Mouse (Mus musculus) brown adipose tissue, adult 24 weeks (tissue): ENCODE results near the gene Hdac2. TPM values are rescaled to one million over a fixed set of nuclear protein-coding genes. Genes with fewer than 3 reads are reported as not detected.

Experiments used
- H3K27ac ChIP-seq: fragments of 200-500 bp; replicated peaks from 2 replicates; pipeline ENCODE4 v1.5.1; 2012; ENCODE audit warnings: low read depth, mild to moderate bottlenecking, low read length
- H3K4me1 ChIP-seq: fragments of 200-500 bp; 2 replicates; pipeline ENCODE4 v1.6.1; 2012; ENCODE audit warnings: low read length, mixed read lengths; ENCODE audit not compliant: control insufficient read depth, insufficient read depth, insufficient read length
- H3K4me3 ChIP-seq: fragments of 200-500 bp; 2 replicates; pipeline ENCODE4 v1.5.1; 2012; ENCODE audit warnings: low read depth, mild to moderate bottlenecking, low read length, moderate library complexity; ENCODE audit not compliant: insufficient read depth
- polyA plus RNA-seq: library from polyadenylated mRNA; stranded (reverse); fragments of >200 nt; gene quantifications from 2 replicates; pipeline ENCODE4 v1.2.4, GENCODE M21; 2012; ENCODE audit not compliant: missing spikeins, insufficient read depth, insufficient read length

Gene Hdac2
- polyA plus RNA-seq = 89.8 and 92.4 TPM in 2 replicates

DNA sequence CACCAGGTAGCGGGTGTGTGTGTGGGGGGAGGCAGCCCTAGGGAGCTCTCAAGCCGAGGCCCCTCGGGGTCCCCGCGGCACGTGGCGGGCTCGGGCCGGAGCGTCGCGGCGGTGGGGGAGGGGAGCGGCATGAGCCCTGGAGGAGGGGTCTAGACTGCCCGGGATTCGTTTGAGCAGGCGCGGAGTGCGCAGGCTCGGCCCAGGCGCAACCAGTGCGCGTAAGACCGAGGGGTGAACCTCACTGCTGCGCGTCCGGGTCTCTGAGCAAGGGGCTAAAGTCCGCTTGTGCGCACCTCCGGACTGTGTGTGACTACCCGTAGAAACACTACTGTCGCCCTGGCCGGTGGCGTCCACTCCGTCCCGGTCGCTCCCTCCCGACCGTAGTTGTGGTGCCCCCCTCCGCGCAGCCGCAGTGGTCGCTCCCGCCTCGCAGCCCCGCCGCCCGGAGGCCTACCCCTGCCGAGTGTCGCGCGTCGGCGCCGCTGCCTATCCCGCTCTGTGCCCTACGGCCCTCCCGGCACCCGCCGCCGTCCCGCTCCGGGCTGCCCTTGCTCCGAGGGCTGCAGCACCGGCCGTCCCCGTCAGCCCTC lies at the start of gene Hdac2:
Gene Hdac2, plus strand, starts transcription at position 459 of the 590 bp plus-strand sequence.
- Histone ChIP-seq H3K4me3 (peak within 1 kb of the TSS; percentile 74), H3K4me1 (peaks cover 6% of the 10 kb centered on the region), H3K27ac (peak within 1 kb of the TSS; percentile 93)

DNA sequence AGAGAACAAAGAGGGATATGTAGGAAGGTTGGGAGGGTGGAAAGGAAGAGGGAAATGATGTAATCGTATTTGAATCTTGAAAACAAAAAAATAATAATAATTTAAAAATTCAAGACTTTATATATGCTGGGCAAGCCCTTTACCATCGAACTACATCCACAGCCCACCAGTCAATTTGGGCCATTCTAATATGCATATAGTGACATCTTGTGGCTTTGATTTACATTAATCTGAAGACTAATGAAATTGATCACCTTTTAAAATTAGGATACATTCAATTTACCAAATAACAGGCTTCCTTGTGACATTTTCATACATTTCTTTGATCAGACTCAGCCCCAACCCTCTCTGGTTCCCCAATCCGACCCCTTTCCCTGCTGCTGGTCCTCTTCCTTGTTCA lies 46.1 kb upstream of the Hdac2 start:
- no peak overlapping the region for H3K27ac ChIP-seq
- no peak overlapping the region for H3K4me3 ChIP-seq
- H3K4me1 ChIP-seq = no peaks in the 10 kb centered on the region

- no peaks in the 10 kb centered on the region for H3K4me1 ChIP-seq
- no peak overlapping the region for H3K4me3 ChIP-seq
These were observed 38.5 kb upstream of the Hdac2 start for GRCm38 (mm10) chr10:36935863-36936262.

DNA sequence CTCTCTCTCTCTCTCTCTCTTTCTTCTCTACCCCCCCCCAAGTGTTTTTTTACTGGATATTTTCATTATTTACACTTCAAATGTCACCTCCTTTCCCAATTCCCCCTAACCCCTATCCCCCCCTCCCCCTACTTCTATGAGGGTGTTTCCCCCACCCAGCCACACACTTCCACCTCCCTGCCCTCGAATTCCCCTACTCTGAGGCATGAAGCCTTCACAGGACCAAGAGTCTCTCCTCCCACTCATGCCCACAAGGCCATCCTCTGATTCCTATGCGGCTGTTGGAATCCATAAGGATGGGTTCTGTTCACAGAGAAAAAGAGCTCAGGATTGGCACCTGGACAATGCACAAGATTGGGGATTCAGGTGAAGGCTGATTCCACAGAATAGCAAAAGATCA lies 38.1 kb upstream of the Hdac2 start:
- Histone ChIP-seq H3K4me1 (no peaks in the 10 kb centered on the region), H3K27ac (no peak overlapping the region), H3K4me3 (no peak overlapping the region)

More at GRCm38 (mm10) chr10:36935863-36936262, 38.5 kb upstream of the Hdac2 start:
- no peak overlapping the region for H3K27ac ChIP-seq

DNA sequence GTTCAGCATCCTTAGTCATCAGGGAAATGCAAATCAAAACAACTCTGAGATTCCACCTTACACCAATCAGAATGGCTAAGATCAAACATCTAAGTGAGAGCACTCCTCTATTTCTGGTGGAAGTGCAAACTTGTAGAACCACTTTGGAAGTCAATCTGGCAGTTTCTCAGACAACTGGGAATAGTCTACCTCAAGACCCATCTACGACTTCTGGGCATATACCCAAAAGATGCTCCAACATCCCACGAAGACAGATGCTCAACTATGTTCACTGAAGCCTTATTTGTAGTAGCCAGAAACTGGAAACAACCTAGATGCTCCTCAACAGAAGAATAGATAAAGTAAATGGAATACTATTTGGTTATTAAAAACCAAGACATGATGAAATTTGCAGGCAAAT lies 22.6 kb upstream of the Hdac2 start:
- Histone ChIP-seq H3K27ac (no peak overlapping the region), H3K4me1 (no peaks in the 10 kb centered on the region), H3K4me3 (no peak overlapping the region)

GRCm38 (mm10) chr10:36952622-36953021 lies 21.7 kb upstream of the Hdac2 start:
- Histone ChIP-seq H3K4me3 (no peak overlapping the region), H3K4me1 (no peaks in the 10 kb centered on the region), H3K27ac (no peak overlapping the region)

GRCm38 (mm10) chr10:36959563-36960110 lies 14.7 kb upstream of the Hdac2 start:
- no peak overlapping the region for H3K4me3 ChIP-seq
- no peaks in the 10 kb centered on the region for H3K4me1 ChIP-seq
- no peak overlapping the region for H3K27ac ChIP-seq

DNA sequence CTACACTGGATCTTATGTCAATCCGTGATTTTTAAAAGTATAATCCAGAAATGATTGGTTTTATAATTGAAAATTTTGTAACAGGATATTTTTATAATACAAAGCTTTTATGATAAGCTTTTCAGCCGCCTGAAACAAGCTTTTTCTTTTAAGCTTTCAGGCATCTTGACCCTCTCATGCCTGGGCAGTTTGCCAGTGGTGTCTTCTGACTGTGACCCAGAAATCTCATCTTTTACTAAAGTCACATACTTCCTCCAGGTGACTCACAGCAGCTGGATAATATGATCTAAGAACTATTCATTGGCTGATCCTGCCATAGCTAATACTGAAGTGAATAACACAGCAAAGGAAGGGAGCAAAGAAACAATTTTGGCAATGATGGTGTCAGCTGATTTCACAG lies 9.9 kb upstream of the Hdac2 start:
- H3K27ac ChIP-seq = no peak overlapping the region
- no peak overlapping the region for H3K4me3 ChIP-seq
- no peaks in the 10 kb centered on the region for H3K4me1 ChIP-seq

GRCm38 (mm10) chr10:36974676-36975520 lies 554 bp downstream of the Hdac2 start:
- Histone ChIP-seq H3K4me3 (peak overlapping the region; percentile 74), H3K4me1 (peaks cover 6% of the 10 kb centered on the region), H3K27ac (peak overlapping the region; percentile 93; the same call in 1 of the 2 replicates)

- H3K27ac ChIP-seq = no peak overlapping the region
- no peak overlapping the region for H3K4me3 ChIP-seq
- peaks cover 1% of the 10 kb centered on the region; the same call in 1 of the 2 replicates for H3K4me1 ChIP-seq
These were observed 7.5 kb downstream of the Hdac2 start for GRCm38 (mm10) chr10:36981866-36982265.

GRCm38 (mm10) chr10:36992149-36992548 lies 17.8 kb downstream of the Hdac2 start:
- H3K4me3 ChIP-seq = no peak overlapping the region
- H3K27ac ChIP-seq = no peak overlapping the region
- H3K4me1 ChIP-seq = no peaks in the 10 kb centered on the region

DNA sequence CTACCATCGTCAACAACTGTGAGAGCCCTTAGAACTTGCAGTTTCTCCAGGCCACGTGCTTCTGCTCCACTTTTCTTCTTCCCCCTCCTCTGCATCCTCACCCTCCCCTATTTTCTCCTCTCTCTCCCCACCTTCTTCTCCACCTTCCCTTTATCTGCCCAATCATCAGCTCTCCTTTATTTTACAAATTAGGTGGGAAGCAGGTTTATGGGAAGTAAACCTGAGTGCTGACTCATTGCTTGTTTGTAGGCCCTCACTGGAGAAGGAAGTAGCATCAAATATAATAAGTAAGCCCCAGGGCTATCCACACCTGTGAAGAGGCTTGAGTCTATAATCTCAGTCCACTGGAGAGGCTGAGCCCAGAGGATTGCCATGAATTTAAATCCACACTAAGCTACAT lies 26.5 kb downstream of the Hdac2 start:
- no peak overlapping the region for H3K27ac ChIP-seq
- no peaks in the 10 kb centered on the region; the same call in 1 of the 2 replicates for H3K4me1 ChIP-seq
- no peak overlapping the region for H3K4me3 ChIP-seq

DNA sequence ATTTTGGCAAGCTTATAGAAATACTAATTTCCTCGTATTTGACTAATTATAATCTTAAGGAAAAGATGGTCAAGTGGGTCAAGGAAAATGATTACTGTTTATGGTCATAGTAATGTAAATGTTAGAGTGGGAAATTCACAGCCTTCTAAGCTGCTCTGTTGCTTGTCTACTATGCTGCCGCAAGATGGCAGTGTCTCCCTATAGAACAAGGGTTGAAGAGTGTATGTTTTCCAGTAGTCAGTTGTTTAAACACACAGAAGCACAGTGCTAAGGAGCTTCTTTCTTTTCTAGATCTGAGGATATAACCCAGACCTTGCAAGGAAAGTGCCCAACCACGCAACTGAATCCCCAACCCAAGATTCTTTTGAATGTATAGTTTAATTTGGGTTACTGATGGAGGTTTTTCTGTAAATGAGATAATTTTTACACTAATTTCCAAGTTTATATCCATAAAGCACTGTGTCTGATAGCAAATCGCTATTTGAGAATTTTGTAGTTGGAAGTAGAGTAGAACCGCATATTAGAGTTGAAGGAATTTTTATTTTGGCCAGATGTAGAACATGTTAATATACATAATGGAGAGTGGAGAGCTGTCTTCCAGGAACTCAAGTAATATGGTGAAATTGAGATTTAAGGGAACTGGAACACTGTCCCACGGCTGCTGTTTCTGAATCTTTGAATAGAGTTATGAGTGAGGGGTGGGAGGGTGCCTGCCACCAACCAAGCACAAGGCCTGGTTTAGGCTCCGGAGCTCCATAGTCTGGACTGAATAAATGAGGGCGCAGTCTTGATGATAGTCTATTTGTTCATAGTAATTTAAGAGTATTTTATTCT lies 40.1 kb downstream of the Hdac2 start:
- Histone ChIP-seq H3K4me1 (0 out of 2 replicates have a peak, but pooled peaks cover 2% of the 10 kb centered on the region), H3K4me3 (no peak overlapping the region), H3K27ac (no peak overlapping the region)

- Histone ChIP-seq H3K27ac (no peak overlapping the region), H3K4me1 (0 out of 2 replicates have a peak, but pooled peaks cover 2% of the 10 kb centered on the region), H3K4me3 (no peak overlapping the region)
These were observed 41.4 kb downstream of the Hdac2 start for GRCm38 (mm10) chr10:37015729-37016128.

- no peak overlapping the region for H3K4me3 ChIP-seq
These were observed 41.9 kb downstream of the Hdac2 start for GRCm38 (mm10) chr10:37016200-37016599.

More at GRCm38 (mm10) chr10:37016200-37016599, 41.9 kb downstream of the Hdac2 start:
- Histone ChIP-seq H3K4me1 (0 out of 2 replicates have a peak, but pooled peaks cover 2% of the 10 kb centered on the region), H3K27ac (no peak overlapping the region)
